Mouse (Mus musculus) bone marrow, adult 2 months (tissue): Measurements from ENCODE around the gene Ugcg. TPM values are rescaled to one million over a fixed set of nuclear protein-coding genes. Genes with fewer than 3 reads are reported as not detected.

Experiments used
- H3K27ac ChIP-seq: fragments of 200-500 bp; 2 replicates; pipeline ENCODE4 v1.5.1; 2012; ENCODE audit warnings: low read depth, mild to moderate bottlenecking, control low read depth, inconsistent platforms, low read length; ENCODE audit not compliant: control insufficient read depth, poor library complexity, insufficient read depth
- H3K4me1 ChIP-seq: fragments of 200-500 bp; 2 replicates; pipeline ENCODE4 v1.6.1; 2011; ENCODE audit warnings: low read length; ENCODE audit not compliant: control insufficient read depth, insufficient read depth
- H3K4me3 ChIP-seq: fragments of 200-500 bp; replicated peaks from 2 replicates; pipeline ENCODE3; 2011; ENCODE audit warnings: mild to moderate bottlenecking, low read depth, low read length, control low read depth; ENCODE audit not compliant: control insufficient read depth
- CTCF ChIP-seq: fragments of 200-500 bp; IDR thresholded peaks from 2 replicates; pipeline ENCODE4 v1.5.1; 2011; ENCODE audit warnings: low read length, control low read depth; ENCODE audit not compliant: control insufficient read depth, insufficient read depth
- POLR2A ChIP-seq: fragments of 200-500 bp; IDR thresholded peaks from 2 replicates; pipeline ENCODE4 v1.6.1; 2011; ENCODE audit warnings: low read depth, mild to moderate bottlenecking, control low read depth, low read length, borderline replicate concordance; ENCODE audit not compliant: control insufficient read depth
- WGBS: fragments of 180-500 bp; shearing (Covaris S2); methylation state at CpG from one replicate; pipeline ENCODE4 v1.1.7; 2018; 5-methylcytosine and 5-hydroxymethylcytosine counted together
- polyA plus RNA-seq: library from polyadenylated mRNA; stranded (reverse); fragments of >200 nt; gene quantifications from 2 replicates; pipeline ENCODE4 v1.2.4, GENCODE M21; 2011; ENCODE audit warnings: low replicate concordance; ENCODE audit not compliant: missing spikeins, insufficient read depth, insufficient read length

Gene Ugcg
- polyA plus RNA-seq, 1 experiment = 18.7 TPM

DNA sequence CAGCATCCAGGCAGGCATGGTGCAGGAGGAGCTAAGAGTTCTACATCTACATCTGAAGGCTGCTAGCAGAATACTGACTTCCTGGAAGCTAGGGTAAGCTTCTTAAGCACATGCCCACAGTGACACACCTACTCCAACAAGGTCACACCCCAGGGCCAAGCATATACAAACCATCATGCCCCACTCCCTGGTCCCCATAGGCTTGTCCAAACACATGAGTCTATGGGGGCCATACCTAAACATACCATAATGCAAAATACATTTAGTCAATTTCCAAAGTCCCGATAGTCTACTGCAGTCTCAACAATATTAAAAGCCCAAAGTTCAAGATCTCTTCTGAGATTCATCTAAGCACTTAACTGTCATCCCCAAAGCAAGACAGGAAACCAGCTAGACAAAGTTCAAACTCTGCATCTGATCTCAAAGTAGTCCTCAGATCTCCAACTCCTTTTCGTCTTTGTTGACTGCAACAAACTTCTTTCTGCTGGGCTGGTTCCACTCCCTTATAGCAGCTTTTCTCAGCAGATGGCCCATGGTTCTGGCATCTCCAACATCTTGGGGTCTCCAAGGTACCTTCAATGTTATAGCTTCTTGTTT lies 21.7 kb upstream of the Ugcg start:
- WGBS = 92% methylated on average over 2 of the region's 2 CpGs
- no peak for TF ChIP-seq CTCF
- TF ChIP-seq POLR2A = no peak
- Histone ChIP-seq H3K4me1 (no peaks in the 10 kb centered on the region), H3K4me3 (no peak overlapping the region), H3K27ac (no peak overlapping the region)

DNA sequence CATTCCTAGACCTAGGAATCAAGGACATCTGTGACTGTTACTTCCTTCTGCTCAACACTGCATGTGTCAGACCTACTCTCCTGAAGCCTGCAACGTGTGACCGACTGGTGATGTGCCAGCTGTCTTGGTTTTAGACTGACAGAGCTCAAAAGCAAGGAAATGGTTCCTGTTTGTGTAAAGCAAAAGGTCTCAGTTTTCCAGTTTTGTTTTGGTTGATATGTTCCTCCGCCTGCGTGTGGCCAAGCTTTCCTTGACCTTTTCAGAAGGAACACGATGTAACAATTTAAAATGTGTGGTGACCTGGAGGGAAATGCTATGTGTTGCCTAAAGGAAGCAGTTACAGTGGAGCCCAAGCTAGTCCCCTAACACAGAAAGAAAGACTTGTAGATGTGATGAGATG lies 19.1 kb upstream of the Ugcg start:
- no peak overlapping the region for H3K4me3 ChIP-seq
- WGBS = 56% methylated on average over 5 of the region's 5 CpGs
- no peak overlapping the region for H3K27ac ChIP-seq
- TF ChIP-seq CTCF (no peak), POLR2A (no peak)
- H3K4me1 ChIP-seq = no peaks in the 10 kb centered on the region

GRCm38 (mm10) chr4:59172616-59173015 lies 16.4 kb upstream of the Ugcg start:
- 79% methylated on average over 2 of the region's 2 CpGs for WGBS
- no peaks in the 10 kb centered on the region for H3K4me1 ChIP-seq
- H3K27ac ChIP-seq = no peak overlapping the region
- TF ChIP-seq CTCF = no peak
- no peak for TF ChIP-seq POLR2A
- no peak overlapping the region for H3K4me3 ChIP-seq

GRCm38 (mm10) chr4:59173181-59173922 lies 15.7 kb upstream of the Ugcg start:
- H3K4me1 ChIP-seq = no peaks in the 10 kb centered on the region
- 53% methylated on average over 2 of the region's 2 CpGs for WGBS
- no peak overlapping the region for H3K27ac ChIP-seq
- no peak for TF ChIP-seq CTCF
- no peak for TF ChIP-seq POLR2A
- H3K4me3 ChIP-seq = no peak overlapping the region

DNA sequence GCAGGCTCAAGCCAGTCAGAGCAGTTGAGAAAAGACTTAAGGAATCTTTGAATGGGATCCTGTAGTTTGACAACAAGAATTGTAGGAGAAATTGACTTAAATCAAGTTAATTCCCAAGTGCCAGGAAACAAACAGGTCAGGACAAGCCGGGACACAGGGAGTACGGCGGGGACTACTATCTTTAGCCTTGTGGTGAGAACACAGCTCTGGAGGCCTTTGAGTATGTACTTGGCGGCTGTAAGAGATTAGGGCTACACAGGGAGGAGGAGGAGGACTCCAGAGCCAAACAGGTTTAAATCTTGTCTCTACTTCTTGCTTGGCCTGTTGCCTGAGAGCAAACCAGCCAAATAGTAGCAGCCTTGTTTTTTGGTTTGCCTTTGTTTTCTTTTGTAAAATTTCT lies 14.1 kb upstream of the Ugcg start:
- TF ChIP-seq CTCF = no peak
- no peak for TF ChIP-seq POLR2A
- Histone ChIP-seq H3K4me1 (no peaks in the 10 kb centered on the region), H3K27ac (no peak overlapping the region), H3K4me3 (no peak overlapping the region)
- 54% methylated on average over 4 of the region's 4 CpGs for WGBS

GRCm38 (mm10) chr4:59175929-59176328 lies 13.1 kb upstream of the Ugcg start:
- TF ChIP-seq POLR2A (no peak), CTCF (no peak)
- Histone ChIP-seq H3K4me3 (no peak overlapping the region), H3K4me1 (no peaks in the 10 kb centered on the region), H3K27ac (no peak overlapping the region)
- WGBS = 71% methylated on average over 6 of the region's 6 CpGs

DNA sequence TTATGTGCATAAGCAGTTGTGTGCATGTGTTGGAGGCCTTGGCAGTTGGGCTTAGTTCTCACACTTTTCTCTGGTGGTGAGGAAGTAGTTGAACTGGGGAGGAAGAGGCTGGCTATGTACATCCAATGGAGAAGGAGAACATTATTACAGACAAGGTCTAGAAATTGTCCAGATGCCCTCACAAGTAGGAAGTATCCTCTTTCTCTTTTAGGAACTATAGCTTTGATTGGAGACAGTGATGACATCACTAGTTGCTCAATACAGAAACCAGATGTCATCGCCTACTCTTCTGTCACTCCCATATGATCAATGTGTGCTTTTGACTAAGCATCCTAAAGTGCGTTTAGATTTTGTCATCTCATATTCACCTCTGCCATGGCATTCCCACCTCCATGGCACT lies 11.5 kb upstream of the Ugcg start:
- H3K4me1 ChIP-seq = peaks cover 4% of the 10 kb centered on the region; the same call in 1 of the 2 replicates
- WGBS = 60% methylated on average over 2 of the region's 2 CpGs

DNA sequence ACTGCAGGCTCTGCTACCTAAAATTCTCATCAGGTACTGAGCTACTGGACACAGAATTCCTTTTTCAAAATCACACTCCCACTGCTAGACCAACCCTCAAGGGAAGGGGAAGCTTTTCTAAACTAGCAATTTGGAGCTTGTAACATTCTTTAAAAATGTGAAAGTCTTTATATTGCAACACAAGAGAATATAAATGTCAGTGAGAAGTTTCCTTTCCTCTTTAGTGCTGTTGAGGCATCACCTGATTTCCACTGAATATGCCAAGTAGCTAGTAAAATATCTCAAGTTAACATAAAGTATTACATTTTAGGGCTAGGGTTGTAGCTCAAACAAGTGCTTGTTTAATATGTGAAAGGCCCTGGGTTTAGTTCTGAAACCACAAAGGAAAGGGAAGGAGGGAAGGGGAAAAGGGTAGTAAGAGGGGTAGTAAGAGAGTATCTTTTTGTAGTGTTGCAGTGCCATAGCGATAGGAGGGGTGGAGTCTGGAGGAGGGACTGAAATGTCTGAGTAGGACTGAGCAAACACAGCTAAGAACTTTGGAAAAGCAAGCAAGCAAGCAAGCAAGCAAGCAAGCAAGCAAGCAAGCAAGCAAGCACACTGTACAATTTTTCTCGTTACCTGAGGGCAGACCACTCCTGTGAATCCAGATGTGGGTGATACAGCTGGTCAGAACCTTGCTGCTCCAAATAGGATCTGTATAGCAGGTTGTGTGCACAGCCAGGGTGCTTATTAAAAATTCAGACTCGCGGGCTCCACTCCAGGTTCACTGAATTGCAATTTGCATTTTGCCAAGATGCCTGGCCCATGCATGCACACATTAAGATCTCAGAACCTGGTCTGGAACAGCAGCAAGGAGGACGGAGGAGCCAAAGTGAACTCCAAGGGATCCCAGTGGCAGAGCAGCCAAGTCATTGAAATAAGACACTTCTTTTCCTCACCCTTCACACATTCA lies 7.5 kb upstream of the Ugcg start:
- no peak overlapping the region for H3K4me3 ChIP-seq
- WGBS = 54% methylated on average over 5 of the region's 5 CpGs
- TF ChIP-seq CTCF = no peak
- TF ChIP-seq POLR2A = no peak
- H3K27ac ChIP-seq = peak overlapping the region; percentile 48; the same call in 1 of the 2 replicates
- peaks cover 4% of the 10 kb centered on the region; the same call in 1 of the 2 replicates for H3K4me1 ChIP-seq

More for the DNA sequence above, 11.5 kb upstream of the Ugcg start:
- Histone ChIP-seq H3K27ac (no peak overlapping the region), H3K4me3 (no peak overlapping the region)
- TF ChIP-seq POLR2A (no peak), CTCF (no peak)
